Mouse (Mus musculus) NIH3T3 (cell line): Measurements from ENCODE around the gene Raver2.

Source experiments
- DNase-seq: peaks from one replicate; pipeline ENCODE4 v3.0.0-alpha.2; 2012; ENCODE audit warnings: low read depth

The Raver2 gene

DNA sequence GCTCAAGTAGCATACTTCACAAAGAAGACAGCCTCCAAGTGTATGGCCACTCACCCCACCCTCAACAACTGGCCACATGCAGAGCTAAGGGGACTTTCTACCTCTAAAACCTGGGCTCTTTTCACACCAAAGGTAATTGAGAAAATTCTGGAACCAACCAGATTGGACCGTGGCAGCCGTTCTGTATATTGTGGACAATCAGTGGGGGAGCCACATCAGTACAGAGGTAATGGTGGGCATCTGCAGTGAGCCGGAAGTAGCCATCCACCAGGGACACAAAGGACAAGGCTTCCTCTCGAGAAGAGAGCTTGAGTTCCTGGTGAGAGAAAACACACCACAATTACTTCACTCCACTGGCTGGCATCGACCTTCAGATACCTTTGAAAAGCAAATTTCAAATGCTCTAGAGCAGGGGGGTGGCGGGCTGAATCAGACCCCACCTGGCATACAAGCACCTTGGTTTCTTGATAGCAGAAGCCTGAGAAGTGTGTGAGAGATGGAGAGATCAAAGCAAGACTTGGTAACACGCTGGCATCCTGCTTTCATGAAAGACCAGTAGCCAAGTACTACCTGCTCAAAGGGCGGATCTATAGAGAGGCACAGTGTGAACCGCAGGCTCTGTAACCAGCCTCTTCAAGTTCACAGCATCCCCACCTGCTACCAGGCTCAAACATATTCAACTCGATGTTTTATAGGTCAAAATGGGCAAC, 106.3 kb downstream of the Raver2 start:
- no peak for DNase-seq

GRCm38 (mm10) chr4:101176123-101176522, 107.3 kb downstream of the Raver2 start:
- no peak for DNase-seq

DNA sequence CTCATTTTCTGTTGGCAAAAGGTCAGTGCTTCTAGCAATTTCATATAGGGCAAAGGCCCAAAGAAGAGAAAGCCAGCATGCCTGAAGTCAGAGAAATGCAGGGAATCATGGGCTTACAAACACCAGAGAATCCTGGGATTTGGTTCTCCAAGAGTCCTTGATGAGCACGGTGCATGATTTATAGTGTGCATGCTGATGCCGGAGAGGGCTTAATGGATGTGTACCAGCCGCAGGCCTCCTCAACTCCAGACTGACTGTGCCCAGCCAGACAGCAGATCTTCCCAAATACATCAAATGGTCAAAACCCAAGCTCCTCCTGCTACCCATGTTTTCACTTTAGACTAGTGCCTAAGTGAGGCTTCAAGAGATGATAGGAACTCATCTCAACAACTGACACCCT, 109.0 kb downstream of the Raver2 start:
- DNase-seq: no peak

DNA sequence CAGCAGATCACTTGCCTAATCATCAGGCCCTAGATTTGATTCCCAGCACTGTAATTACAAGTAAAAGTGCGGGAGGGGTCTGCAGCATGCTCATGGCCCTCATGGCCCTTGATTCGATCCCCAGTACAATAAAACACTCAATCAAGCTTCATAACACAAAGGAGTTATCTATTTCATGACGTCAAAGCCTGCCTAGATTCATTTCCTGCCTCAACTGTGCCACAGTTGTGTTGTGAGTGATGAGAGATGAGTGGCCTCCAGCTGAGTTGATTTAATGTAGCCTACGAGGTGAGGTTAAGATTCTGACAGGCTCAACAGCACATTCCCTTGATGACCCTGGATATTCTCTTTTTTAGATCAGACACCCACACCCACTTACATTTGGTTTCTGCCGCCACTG, 110.3 kb downstream of the Raver2 start:
- no peak for DNase-seq

DNA sequence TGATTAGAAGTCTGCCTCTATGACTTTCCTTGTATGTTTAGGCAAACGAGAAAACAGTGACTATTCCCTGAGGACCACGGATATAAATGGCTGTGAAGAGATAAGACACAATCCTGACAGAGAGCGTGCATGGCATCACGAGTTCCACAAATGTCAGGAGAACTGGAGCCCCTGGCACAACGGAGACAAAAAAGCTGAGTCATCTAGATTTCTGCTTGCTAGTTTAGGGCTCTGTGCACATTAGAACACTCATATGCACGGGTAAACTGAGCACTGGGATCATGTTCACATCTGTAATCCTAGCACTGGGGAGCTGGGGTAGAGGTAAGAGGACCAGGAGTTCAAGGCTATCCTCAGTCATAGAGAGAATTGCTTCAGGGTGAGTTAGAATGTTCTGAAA, 111.1 kb downstream of the Raver2 start:
- no peak for DNase-seq

- DNase-seq: no peak
Measured at GRCm38 (mm10) chr4:101180681-101181080, 111.9 kb downstream of the Raver2 start.

- DNase-seq: peak; percentile 44
Measured at GRCm38 (mm10) chr4:101182603-101183011, 113.8 kb downstream of the Raver2 start.

GRCm38 (mm10) chr4:101185216-101185615, 116.4 kb downstream of the Raver2 start:
- DNase-seq: no peak

DNA sequence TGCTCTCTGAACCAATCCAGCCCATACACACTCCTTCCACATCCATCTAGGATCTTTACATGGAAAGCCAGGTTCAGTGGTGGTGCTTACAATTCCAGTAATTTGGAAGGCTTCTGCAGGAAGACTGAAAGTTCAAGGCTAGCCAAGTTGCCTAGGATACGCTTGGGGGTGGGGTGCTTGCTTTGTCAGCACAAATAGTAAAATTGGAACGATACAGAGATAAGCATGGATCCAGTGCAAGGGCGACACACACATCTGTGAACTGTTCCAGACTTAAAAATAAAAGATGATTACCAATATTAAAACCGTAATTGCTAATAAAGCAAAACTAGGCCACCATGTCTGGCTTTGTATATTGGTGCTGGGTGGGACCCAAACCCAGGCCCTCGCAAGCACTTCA, 117.8 kb downstream of the Raver2 start:
- no peak for DNase-seq

DNA sequence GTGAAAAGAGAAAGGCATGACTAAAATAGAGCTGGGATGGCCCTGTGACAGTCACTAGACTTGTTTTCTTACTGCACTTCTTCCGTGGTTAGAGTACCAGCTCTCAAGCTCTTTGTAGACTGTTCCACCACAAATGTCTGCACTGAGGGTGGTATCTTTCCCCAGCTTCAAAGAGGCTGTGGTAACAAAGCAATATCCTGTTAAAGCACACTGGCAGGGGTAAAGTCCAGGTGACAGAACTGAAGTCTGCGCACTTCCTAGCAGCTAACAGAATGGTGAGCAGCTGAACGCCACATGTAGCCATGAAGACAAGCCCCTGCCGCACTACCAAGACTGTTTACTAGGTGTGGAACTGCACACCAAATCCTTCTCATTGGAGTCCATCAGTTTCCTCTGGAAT, 118.6 kb downstream of the Raver2 start:
- DNase-seq: no peak

DNA sequence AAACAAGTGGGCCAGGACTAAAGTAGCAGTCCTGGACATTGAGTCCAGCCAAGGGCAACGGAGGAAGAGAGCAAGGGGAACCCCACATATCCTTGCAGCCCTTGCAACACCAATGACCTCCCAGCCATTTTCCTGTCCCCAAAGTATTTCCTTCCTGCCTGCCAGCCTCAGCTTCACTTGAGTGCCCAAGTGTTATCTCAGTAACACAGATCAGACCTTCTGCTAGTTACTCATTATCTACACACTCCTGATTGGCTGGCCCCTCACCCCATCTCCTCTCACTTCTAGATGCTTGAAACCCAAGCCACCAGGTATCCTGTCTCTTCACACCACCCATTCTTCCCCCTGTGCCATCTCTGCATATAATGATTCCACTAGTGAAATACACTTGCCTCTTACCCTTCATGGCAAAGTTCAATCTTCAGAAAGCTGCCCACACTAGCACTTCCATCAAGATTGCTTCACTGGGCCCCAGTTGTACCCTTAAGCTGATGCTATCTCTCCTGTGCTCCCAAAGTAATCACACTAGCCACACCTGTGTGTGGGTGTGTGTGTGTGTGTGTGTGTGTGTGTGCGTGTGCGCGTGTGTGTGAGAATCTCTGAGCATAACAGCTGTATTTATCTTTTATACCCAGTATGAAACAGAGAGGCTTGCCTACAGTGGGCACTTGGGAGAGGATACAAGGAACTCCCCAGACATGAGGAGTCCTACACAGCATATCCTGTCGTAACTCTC, 123.6 kb downstream of the Raver2 start:
- DNase-seq: no peak

- DNase-seq: no peak
Measured at GRCm38 (mm10) chr4:101194170-101194569, 125.4 kb downstream of the Raver2 start.

DNA sequence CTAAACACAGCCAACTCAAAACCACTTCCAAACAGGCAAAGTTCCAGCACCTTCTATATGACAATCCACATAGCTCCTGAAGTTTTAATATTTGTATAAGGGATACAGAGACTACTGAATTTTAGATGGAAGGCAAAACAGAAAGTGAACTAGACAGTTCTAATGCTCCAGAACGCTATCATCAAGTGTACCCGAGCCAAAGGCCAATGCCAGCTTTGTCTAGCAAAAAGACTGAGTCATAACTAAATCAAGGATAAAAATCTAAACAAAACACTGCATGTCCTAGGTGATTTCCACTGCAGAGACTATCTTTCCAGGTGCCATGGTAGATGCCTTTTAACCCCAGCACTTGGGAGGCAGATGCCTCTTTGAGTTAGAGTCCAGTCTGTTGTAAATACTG, 127.6 kb downstream of the Raver2 start:
- peak; percentile 39 for DNase-seq

GRCm38 (mm10) chr4:101197421-101198170, 128.8 kb downstream of the Raver2 start:
- peak; percentile 65 for DNase-seq

GRCm38 (mm10) chr4:101198333-101198732, 129.6 kb downstream of the Raver2 start:
- DNase-seq: peak; percentile 58

- no peak for DNase-seq
Measured at GRCm38 (mm10) chr4:101199433-101200081, 130.8 kb downstream of the Raver2 start.
